Comparison of ENCODE assay signal across 19 mouse cellular contexts in the genomic region with DNA sequence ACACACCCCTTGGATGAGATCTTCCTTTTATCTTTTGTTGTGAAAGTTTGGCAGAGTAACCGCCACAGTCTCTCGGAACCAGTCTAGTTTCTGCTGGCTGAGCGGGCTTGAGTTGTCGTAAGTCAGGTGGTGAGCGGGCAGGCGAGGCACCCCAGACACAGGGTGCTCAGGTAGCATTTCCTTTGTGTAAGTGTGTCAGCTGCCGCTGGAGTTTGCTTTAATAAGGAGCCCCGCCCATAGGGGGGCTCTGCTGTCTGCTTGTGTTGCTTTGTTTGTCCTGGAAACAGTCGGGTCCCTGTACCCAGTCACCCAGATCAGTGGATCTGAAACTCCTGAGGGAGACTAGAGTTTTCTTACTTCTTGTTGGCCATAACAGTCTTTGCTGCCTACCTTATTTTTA. TPM values are rescaled to one million over a fixed set of nuclear protein-coding genes. Genes with fewer than 3 reads are reported as not detected.
DNase-seq lines count a peak whose midpoint lies in the region; ATAC-seq lines count a peak whose summit lies in the region.
"Had no signal": no experiment of that assay in that cellular context is flagged by ENCODE, and none has a peak within 500 bp of the region (broad histone marks: within the 10 kb centered on the region; RNA-seq: fewer than 3 reads in every experiment).

No protein-coding gene starts in this region.

- no peaks in the 10 kb centered on the region for H3K9me3 ChIP-seq in forebrain, embryonic 14.5 days (replicated peaks; ENCODE audit: control insufficient read depth, low read length)
- no peaks in the 10 kb centered on the region for H3K9me3 ChIP-seq in forebrain, embryonic 15.5 days
- no peaks in the 10 kb centered on the region for H3K9me3 ChIP-seq in embryonic facial prominence, embryonic 13.5 days
- H3K9me3 ChIP-seq: embryonic facial prominence, embryonic 12.5 days; G1E; liver, embryonic 12.5 days had no signal

- no peaks in the 10 kb centered on the region for H3K27me3 ChIP-seq in forebrain, embryonic 14.5 days (replicated peaks; ENCODE audit: control insufficient read depth, insufficient read depth, low read length)
- no peaks in the 10 kb centered on the region for H3K27me3 ChIP-seq in forebrain, embryonic 15.5 days
- H3K27me3 ChIP-seq in embryonic facial prominence, embryonic 13.5 days = no peaks in the 10 kb centered on the region
- H3K27me3 ChIP-seq: embryonic facial prominence, embryonic 12.5 days; liver, embryonic 12.5 days had no signal

- no peak for ATAC-seq in forebrain, embryonic 14.5 days
- ATAC-seq in forebrain, embryonic 15.5 days (replicated peaks) = no peak
- peak; percentile 76; the same call in 1 of the 2 replicates for ATAC-seq in embryonic facial prominence, embryonic 13.5 days (ENCODE audit: insufficient number of reproducible peaks, insufficient read depth, low FRiP score, low TSS enrichment, low read depth)
- ATAC-seq: hindbrain, embryonic 16.5 days; intestine, postnatal 0 days; liver, embryonic 12.5 days had no signal

- no peak overlapping the region for H3K4me3 ChIP-seq in forebrain, embryonic 14.5 days (ENCODE audit: low read depth, low read length)
- H3K4me3 ChIP-seq in forebrain, embryonic 15.5 days = no peak overlapping the region
- H3K4me3 ChIP-seq in embryonic facial prominence, embryonic 13.5 days = no peak overlapping the region
- H3K4me3 ChIP-seq: embryonic facial prominence, embryonic 12.5 days; liver, embryonic 12.5 days; myocyte had no signal

- no peak overlapping the region for H3K4me2 ChIP-seq in forebrain, embryonic 14.5 days (ENCODE audit: low read length)
- H3K4me2 ChIP-seq in forebrain, embryonic 15.5 days (replicated peaks) = no peak overlapping the region
- H3K4me2 ChIP-seq in embryonic facial prominence, embryonic 13.5 days = no peak overlapping the region
- H3K4me2 ChIP-seq: embryonic facial prominence, embryonic 12.5 days; liver, embryonic 12.5 days had no signal

- H3K4me1 ChIP-seq in forebrain, embryonic 14.5 days (ENCODE audit: control insufficient read depth, insufficient read depth, low read length) = peaks cover 4% of the 10 kb centered on the region; the same call in 1 of the 2 replicates
- H3K4me1 ChIP-seq in forebrain, embryonic 15.5 days = peaks cover 6% of the 10 kb centered on the region; the same call in 1 of the 2 replicates
- 0 out of 2 replicates have a peak, but pooled peaks cover 5% of the 10 kb centered on the region for H3K4me1 ChIP-seq in embryonic facial prominence, embryonic 13.5 days
- H3K4me1 ChIP-seq: embryonic facial prominence, embryonic 12.5 days; liver, embryonic 12.5 days had no signal

- H3K36me3 ChIP-seq in forebrain, embryonic 14.5 days (ENCODE audit: control insufficient read depth, insufficient read depth, low read length) = no peaks in the 10 kb centered on the region
- H3K36me3 ChIP-seq in forebrain, embryonic 15.5 days = no peaks in the 10 kb centered on the region
- H3K36me3 ChIP-seq in embryonic facial prominence, embryonic 13.5 days = no peaks in the 10 kb centered on the region
- H3K36me3 ChIP-seq: embryonic facial prominence, embryonic 12.5 days; G1E; liver, embryonic 12.5 days had no signal

- H3K9ac ChIP-seq in forebrain, embryonic 14.5 days (ENCODE audit: low read length) = no peak overlapping the region
- H3K9ac ChIP-seq in forebrain, embryonic 15.5 days (replicated peaks) = no peak overlapping the region
- no peak overlapping the region for H3K9ac ChIP-seq in embryonic facial prominence, embryonic 13.5 days
- H3K9ac ChIP-seq: embryonic facial prominence, embryonic 12.5 days; liver, embryonic 12.5 days had no signal

- DNase-seq in forebrain, embryonic 14.5 days (ENCODE audit: low spot score) = peak; percentile 1
- peak; percentile 14 for DNase-seq in kidney, postnatal 10 days
- no peak for DNase-seq in kidney, adult 11 months
- DNase-seq in ES-CJ7 (ENCODE audit: low read depth, low spot score) = peak; percentile 75
- DNase-seq in layer of hippocampus, postnatal 14 days (ENCODE audit: low spot score in 2 of 2) = no peak
- DNase-seq in cerebellum, postnatal 10 days = no peak
- DNase-seq: adrenal gland, adult 2 months; cerebellum, postnatal 25 days; heart, adult 18-20 months; midbrain, embryonic 14.5 days; right cerebral cortex, adult 18-20 months had no signal

- no peak overlapping the region for H3K27ac ChIP-seq in forebrain, embryonic 14.5 days (ENCODE audit: low read depth, low read length)
- no peak overlapping the region for H3K27ac ChIP-seq in forebrain, embryonic 15.5 days (replicated peaks)
- no peak overlapping the region for H3K27ac ChIP-seq in embryonic facial prominence, embryonic 13.5 days
- H3K27ac ChIP-seq: embryonic facial prominence, embryonic 12.5 days; liver, embryonic 12.5 days had no signal

- 43% methylated on average over 9 of the region's 9 CpGs for WGBS in forebrain, embryonic 14.5 days
- WGBS in forebrain, embryonic 15.5 days = 39% methylated on average over 9 of the region's 9 CpGs
- 51% methylated on average over 9 of the region's 9 CpGs for WGBS in embryonic facial prominence, embryonic 13.5 days

RNA-seq across cellular contexts. Expression of a gene that starts 47.5 kb away (rescaled TPM):
- 5.9 and 6.1 TPM in 2 replicates for polyA plus RNA-seq in forebrain, embryonic 14.5 days (2014; fragmentation: Nextera tagmentation; extraction: Ambion mirVana)
- 5.5 and 6.8 TPM in 2 replicates for polyA plus RNA-seq in forebrain, embryonic 15.5 days (2015; fragmentation: Nextera tagmentation; extraction: Ambion mirVana)
- 13.9 and 16.1 TPM in 2 replicates for polyA plus RNA-seq in embryonic facial prominence, embryonic 13.5 days (2015; fragmentation: Nextera tagmentation; extraction: Ambion mirVana)
- 10 to 100 TPM; 11.4 to 11.8 TPM for total RNA-seq in layer of hippocampus, postnatal 14 days (2021)

Comparison
In these comparisons a context has a peak if more than half of its experiments do, and no peak if none do; other contexts are left out.
1. DNase-seq: peak in forebrain, embryonic 14.5 days (single experiment), kidney, postnatal 10 days (single experiment) and ES-CJ7 (single experiment); none in kidney, adult 11 months (single experiment), layer of hippocampus, postnatal 14 days (0 of 2) and cerebellum, postnatal 10 days (0 of 2).